Mouse (Mus musculus) heart, embryonic 13.5 days (tissue): ENCODE measurements around the gene Dpagt1. TPM values are rescaled to one million over a fixed set of nuclear protein-coding genes. Genes with fewer than 3 reads are reported as not detected.

Source experiments
- microRNA-seq: library from miRNA; unstranded; fragments of <30 nt; microRNA quantifications from one replicate; pipeline ENCODE4, GENCODE M21; 2016
- polyA plus RNA-seq: library from polyadenylated mRNA; unstranded; fragments of >200 nt; fragmentation: Nextera tagmentation; extraction: Ambion mirVana; gene quantifications from 2 replicates; pipeline ENCODE4 v1.2.1, GENCODE M21; 2015

The Dpagt1 gene
- polyA plus RNA-seq, 1 experiment from 2014 or later: 34.4 TPM

Small RNA genes lying within 50 kb of the gene (microRNA-seq; reads per million reads assigned to microRNA genes)
- gene Gm44335: not detected

Other genes with a start within 250 kb of the Dpagt1 start
- gene Mfrp, start 224.3 kb upstream of the Dpagt1 start, polyA plus RNA-seq: not detected in 2 replicates
- 1.1 and 2.1 TPM in 2 replicates for gene C1qtnf5, start 218.8 kb upstream of the Dpagt1 start, polyA plus RNA-seq
- gene Gm49380, start 212.5 kb upstream of the Dpagt1 start, polyA plus RNA-seq: not detected in 2 replicates
- 38.5 and 39.3 TPM in 2 replicates for gene Rnf26, start 212.5 kb upstream of the Dpagt1 start, polyA plus RNA-seq
- 112 and 127 TPM in 2 replicates for gene Mcam, start 191.6 kb upstream of the Dpagt1 start, polyA plus RNA-seq
- gene Cbl, start 92.0 kb upstream of the Dpagt1 start, polyA plus RNA-seq: 10.4 and 11.9 TPM in 2 replicates
- not detected in 2 replicates for gene Ccdc153, start 85.3 kb upstream of the Dpagt1 start, polyA plus RNA-seq
- 0.12 TPM in 1 of 2 replicates, not detected in the other for gene Pdzd3, start 74.5 kb upstream of the Dpagt1 start, polyA plus RNA-seq
- gene Nlrx1, start 57.4 kb upstream of the Dpagt1 start, polyA plus RNA-seq: 5.6 and 5.9 TPM in 2 replicates
- 2.1 and 3.5 TPM in 2 replicates for gene Abcg4, start 37.4 kb upstream of the Dpagt1 start, polyA plus RNA-seq
- gene Hinfp, start 20.3 kb upstream of the Dpagt1 start, polyA plus RNA-seq: 14.9 and 16.0 TPM in 2 replicates
- 7.1 TPM in 2 replicates for gene C2cd2l, start 5.7 kb upstream of the Dpagt1 start, polyA plus RNA-seq
- 196 and 199 TPM in 2 replicates for gene H2afx, start 8.7 kb downstream of the Dpagt1 start, polyA plus RNA-seq
- 135 and 149 TPM in 2 replicates for gene Hmbs, start 18.2 kb downstream of the Dpagt1 start, polyA plus RNA-seq
- gene Vps11, start 35.7 kb downstream of the Dpagt1 start, polyA plus RNA-seq: 20.0 and 21.1 TPM in 2 replicates
- gene Hyou1, start 53.5 kb downstream of the Dpagt1 start, polyA plus RNA-seq: 16.0 and 17.5 TPM in 2 replicates
- gene Slc37a4, start 70.8 kb downstream of the Dpagt1 start, polyA plus RNA-seq: 31.4 and 36.4 TPM in 2 replicates
- gene Rps25, start 81.1 kb downstream of the Dpagt1 start, polyA plus RNA-seq: 1,048 and 1,209 TPM in 2 replicates
- gene Trappc4, start 81.6 kb downstream of the Dpagt1 start, polyA plus RNA-seq: 78.9 and 89.7 TPM in 2 replicates
- 19.6 and 21.4 TPM in 2 replicates for gene Ccdc84, start 92.5 kb downstream of the Dpagt1 start, polyA plus RNA-seq
- not detected in 2 replicates for gene Foxr1, start 115.1 kb downstream of the Dpagt1 start, polyA plus RNA-seq
- not detected in 2 replicates for gene Upk2, start 129.0 kb downstream of the Dpagt1 start, polyA plus RNA-seq
- 7.3 and 9.4 TPM in 2 replicates for gene Bcl9l, start 156.8 kb downstream of the Dpagt1 start, polyA plus RNA-seq
- not detected in 2 replicates for gene Cxcr5, start 235.9 kb downstream of the Dpagt1 start, polyA plus RNA-seq